Mouse (Mus musculus) A20 (cell line): ENCODE results near the gene Sv2c.
"Not testable (repeated sequence)": the region's sequence is repeated elsewhere in the genome, so short reads cannot be mapped to it uniquely, and the experiment has no call there.

ENCODE experiments used
- DNase-seq: peaks from one replicate; pipeline ENCODE4 v3.0.0-alpha.2; 2011; ENCODE audit warnings: low read depth, low spot score

The Sv2c gene

DNA sequence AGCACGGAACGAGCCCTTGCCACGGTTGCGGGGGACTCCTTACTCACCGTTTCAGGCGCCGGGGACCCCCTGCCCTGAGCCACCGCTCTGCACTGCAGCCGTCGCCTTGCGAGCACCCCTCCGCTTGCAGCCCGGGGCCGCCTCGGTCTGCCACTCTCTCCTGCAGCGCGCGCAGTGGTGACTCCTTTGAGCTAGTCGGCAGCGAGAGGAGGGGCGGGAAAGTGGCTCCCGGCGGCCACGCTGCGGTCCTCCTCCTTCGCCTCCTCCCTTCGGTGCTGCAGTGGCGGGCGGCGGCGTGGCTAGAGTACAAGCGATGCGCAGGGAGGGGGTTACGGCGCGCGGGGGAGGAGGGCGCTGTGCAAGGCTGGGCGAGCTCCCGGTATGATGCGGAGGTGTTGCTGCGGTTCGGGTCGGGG lies at the start of gene Sv2c:
Gene Sv2c, minus strand, starts transcription at position 177 of the 416 bp plus-strand sequence.
- DNase-seq, result no peak

GRCm38 (mm10) chr13:96180671-96181161 lies 48.3 kb upstream of the Sv2c start:
- no peak for DNase-seq

DNA sequence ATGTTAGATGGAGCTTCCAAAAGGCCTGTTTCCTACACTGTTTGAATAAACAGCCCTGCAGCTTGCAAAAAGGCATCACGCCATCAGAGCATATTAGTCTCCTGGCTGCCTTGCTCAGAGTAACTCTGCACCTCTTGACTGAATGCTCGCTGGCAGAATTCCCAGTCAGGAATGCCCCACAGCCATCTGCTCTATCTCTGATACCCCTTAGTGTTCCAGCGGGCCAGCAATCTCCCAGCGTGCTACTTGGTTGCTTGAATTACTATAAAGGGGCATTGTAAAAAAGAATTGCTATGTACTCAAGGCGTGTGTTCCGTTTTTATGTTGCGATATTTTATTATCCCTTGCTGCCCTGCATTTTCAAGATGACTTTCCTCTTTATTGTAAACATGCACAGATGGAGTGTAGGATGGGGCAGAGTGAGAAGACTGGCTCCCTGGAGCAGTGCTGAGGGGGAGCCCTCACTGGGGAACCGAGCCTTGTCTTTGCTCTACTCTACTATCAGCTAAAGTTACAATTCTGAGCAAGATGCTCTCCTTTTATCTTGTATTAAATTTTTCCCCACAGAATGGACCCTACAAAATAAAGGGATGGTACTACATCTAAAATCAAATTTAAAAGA lies 43.3 kb upstream of the Sv2c start:
- no peak for DNase-seq

GRCm38 (mm10) chr13:96173686-96174085 lies 41.3 kb upstream of the Sv2c start:
- no peak for DNase-seq

DNA sequence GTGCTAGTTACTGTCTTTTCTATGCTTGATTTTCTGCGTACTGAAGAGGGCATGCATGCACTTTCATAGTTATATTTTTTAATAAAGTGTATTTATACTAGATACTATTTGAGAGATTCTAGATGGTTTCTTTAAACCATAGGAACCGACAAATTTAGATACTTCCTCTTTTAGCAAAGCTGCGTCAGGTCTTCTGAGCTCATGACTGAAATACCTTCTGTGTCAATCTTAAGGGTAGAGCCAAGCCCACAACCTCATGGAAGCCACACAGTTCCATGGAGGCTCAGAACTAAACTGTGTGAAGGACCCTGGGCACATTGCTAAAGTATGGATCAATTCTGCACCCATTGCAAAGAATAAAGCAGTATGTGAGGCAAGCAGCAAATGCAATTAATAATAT lies 39.9 kb upstream of the Sv2c start:
- DNase-seq, result peak; percentile 13

DNA sequence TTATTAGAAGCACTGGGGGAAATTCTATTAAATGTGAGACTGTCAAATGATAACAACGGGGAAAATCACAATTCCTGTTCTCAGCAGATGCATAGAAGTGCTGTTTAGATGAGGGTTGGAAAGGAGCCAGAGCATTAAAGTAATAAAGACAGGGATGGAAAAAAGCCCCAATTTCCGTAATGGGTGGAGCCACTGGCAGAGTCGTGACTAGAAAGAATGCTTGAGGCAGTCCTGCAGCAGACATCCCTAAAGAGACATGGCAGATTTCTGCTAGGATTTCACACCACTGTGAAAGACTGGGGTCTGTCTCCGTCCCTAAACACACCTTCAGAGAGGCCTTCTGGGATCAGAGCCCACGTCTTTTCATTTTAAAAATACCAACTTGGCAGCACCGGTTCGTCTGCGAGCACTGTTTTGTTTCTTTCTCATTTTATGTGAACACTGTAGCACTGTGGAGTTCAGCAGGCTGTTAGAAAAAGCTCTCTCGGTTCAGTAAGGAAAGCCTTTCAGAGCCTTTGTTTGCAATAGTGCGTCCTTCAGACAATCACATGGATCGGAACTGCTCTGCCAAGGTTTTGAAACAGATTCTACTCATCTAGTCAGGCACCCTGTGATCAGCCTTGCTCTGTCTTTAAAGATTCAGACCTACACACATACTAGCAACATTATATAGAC lies 36.8 kb upstream of the Sv2c start:
- no peak for DNase-seq

DNA sequence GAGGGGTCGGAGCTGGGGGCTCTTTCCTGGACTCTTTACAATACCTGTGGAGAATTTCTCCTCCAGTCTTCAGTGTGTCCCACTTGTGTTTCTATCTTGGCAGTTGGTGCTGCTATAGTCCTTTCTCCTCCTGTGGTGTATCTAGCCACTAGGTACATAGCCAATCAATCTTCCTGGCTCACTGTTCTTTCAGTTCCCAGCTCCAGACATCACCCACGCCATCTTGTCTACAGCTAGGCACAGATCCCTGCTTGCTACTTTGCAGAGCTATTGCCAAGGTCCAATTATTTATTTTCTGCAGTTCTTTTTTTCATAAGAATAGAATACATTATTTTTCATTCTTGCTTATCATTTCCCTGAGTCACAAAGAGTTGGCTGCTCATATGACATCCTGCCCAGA lies 34.2 kb upstream of the Sv2c start:
- no peak for DNase-seq

- no peak for DNase-seq
These were observed 1.2 kb upstream of the Sv2c start for GRCm38 (mm10) chr13:96133363-96134100.

DNA sequence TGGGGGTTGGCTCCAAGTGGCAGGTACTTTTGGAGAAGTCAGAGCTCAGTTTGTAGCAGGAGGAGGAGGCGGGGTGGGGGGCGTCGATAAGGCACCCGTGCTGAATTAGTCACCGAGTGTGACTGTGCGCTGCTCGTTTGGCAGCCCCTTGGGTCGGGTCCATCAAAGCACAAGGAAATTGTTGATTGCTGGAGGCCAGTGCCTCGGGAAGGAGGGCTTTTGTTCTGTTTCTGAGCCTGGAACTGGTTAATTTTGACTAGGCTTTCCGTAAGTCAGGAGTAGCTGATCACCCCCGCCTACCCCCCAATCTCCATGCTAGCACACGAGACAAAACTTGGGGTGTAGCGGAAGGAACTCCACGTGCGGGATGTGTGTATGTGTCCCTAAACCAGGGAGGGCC lies 456 bp upstream of the Sv2c start:
- DNase-seq, result no peak

DNA sequence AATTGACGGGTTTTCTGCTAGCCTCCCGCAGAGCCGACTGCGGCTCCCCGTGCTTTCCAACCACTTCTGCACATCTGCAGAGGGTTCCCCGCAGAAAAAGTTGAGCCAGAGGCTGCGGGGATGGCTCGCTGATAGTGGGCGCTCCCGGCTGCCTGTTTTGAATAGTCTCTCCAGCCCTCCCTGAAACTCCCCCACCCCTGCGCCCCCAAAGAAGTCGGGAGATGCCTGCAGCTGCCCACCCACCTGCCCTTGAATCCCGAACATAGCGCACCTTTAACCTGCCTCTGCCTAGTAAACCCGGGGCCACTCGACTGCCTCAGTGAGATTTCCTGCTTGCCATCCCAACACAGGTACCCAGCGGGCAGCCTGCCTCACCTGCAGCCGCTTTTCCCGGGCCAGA lies 466 bp downstream of the Sv2c start:
- DNase-seq, result no peak

GRCm38 (mm10) chr13:96131050-96131449 lies 1.3 kb downstream of the Sv2c start:
- no peak for DNase-seq

DNA sequence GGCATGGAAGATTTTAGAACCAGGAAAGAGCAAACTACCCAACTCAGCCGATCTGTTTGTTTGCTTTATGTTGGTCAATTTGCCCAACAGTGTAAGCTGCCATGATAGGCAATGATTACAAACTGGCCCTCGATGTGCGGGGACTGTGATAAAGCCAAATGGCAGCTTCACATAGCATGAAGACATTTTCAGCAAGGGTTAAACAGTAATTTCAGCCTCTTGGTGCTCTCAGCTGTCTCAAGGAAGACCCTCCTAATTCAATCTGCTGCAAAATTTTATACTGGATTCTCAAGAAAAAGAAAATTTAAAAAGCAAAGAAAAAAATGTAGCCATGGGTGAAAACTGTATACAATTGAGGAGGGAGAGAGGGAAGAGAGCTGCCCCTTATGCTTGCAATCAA lies 3.3 kb downstream of the Sv2c start:
- no peak for DNase-seq

DNA sequence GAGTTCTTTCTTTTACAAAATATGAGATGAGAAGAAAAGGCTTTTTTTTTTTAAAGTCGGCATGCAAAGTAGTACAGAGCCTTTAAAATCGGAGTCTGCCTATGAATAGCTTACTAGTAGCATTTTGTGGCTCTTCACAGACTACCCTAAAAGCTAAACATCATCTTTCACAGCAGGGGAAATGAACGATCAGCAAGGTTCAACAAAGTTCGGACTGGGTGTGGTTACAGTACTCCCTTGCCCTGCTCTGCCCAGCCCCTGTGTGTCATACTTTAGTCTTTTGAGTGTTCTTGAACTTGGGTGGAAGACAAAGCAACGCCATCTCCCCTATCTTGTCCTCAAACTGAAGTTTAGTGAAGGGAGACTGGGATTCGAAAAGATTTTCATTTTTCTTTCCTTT lies 5.7 kb downstream of the Sv2c start:
- no peak for DNase-seq

GRCm38 (mm10) chr13:96125011-96125410 lies 7.4 kb downstream of the Sv2c start:
- DNase-seq, result no peak

GRCm38 (mm10) chr13:96112711-96113110 lies 19.7 kb downstream of the Sv2c start:
- no peak for DNase-seq

- DNase-seq, result no peak
These were observed 21.6 kb downstream of the Sv2c start for GRCm38 (mm10) chr13:96110767-96111166.

GRCm38 (mm10) chr13:96106367-96106766 lies 26.0 kb downstream of the Sv2c start:
- peak; percentile 2 for DNase-seq

GRCm38 (mm10) chr13:96090929-96091328 lies 41.4 kb downstream of the Sv2c start:
- DNase-seq, result no peak

DNA sequence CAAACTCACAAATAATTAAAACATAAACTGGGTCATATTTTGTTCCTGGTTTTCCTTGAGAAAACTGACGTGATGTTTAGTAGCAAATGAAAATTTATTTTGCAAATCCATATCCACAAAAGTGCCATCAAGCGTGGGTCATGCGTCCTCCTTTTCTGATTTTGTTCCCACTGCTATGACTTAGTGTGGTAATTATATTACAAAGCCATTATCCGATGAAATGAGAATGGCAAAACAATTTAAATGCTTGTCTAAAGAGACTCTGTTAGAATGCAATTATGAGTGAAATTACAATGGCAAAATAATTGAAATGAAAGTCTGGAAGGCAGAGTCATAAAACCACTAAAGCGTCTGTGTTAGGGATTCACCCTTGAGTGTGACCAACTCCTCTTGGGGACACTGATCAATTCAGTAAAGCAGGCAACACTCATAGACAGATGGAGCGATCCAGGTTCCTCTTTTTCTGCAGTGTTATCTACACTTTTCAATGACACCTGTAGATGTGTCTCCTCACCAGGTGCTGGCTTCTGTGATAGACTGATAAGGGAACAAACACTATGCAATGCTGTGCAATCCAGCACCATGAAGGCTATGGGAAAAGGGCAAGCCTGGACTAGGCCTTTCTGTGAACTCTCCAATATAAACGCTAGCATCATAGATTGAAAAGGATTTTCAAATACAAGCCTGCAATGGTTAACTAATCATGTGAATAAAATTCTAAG lies 46.6 kb downstream of the Sv2c start:
- no peak for DNase-seq

- DNase-seq, result not testable (repeated sequence)
These were observed 50.6 kb downstream of the Sv2c start, which contains the start of gene Gm17190 for GRCm38 (mm10) chr13:96081754-96082153. Gene Gm17190, plus strand, starts transcription at chr13:96082054.

DNA sequence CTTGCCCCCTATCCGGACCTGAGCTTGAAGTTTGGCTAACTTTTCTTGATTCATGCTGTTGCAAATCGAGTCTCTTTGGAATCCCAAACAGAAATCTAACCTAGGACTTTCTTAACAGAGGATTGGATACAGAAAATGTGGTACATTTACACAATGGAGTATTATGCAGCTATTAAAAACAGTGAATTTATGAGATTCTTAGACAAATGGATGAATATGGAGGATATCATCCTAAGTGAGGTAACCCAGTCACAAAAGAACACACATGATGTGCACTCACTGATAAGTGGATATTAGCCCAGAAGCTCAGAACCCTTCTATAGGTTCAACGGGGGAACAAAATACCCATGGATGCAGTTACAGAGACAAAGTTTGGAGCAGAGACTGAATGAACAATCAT lies 51.1 kb downstream of the Sv2c start, which contains the start of gene Gm20075:
Gene Gm20075, minus strand, starts transcription at position 101 of the 400 bp plus-strand sequence.
- DNase-seq, result not testable (repeated sequence)

- no peak for DNase-seq
These were observed 58.8 kb downstream of the Sv2c start for GRCm38 (mm10) chr13:96073555-96073954.
